Mouse (Mus musculus) heart, postnatal 0 days (tissue): ENCODE measurements around the gene Plxdc2.

ENCODE experiments used
- CTCF ChIP-seq: IDR thresholded peaks from 2 replicates; pipeline ENCODE4 v1.5.1; 2016; ENCODE audit warnings: antibody characterized with exemption, control low read depth, low read depth
- EP300 ChIP-seq: IDR thresholded peaks from 2 replicates; pipeline ENCODE4 v1.6.1; 2016; ENCODE audit warnings: antibody characterized with exemption, low read depth

DNA sequence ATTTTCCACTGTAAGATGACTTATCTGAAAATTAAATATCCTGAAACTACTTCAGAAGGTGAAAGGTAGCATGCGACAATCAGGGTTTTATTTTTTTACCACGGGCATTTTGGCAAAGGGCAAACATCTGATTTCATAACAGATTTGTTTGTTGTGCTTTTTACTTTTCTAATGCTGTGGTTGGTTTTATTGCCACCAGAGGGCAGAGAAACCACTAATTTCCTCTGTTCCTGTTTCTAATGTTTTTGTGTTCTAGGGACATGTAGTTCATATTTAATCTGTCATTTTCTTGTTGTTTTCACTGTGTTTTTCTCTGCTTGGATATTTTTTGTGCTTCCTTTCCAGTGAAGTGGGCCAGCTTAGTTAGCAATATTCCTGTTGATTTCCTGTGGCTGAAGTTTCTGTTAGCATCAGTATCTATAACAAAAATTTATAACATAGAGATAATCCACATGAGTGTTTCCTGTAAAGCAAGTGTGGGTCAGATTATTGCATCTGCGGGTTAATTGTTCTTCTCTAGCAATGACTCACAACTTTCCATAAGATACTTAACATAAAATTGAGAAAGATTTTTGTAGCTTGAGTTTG lies 3.3 kb downstream of the Plxdc2 start:
- TF ChIP-seq CTCF, result peak; percentile 62
- TF ChIP-seq EP300, result no peak
